Mouse (Mus musculus): ENCODE results near the gene 9530068E07Rik. TPM values are rescaled to one million over a fixed set of nuclear protein-coding genes. Genes with fewer than 3 reads are reported as not detected.
"Not testable (repeated sequence)": the region's sequence is repeated elsewhere in the genome, so short reads cannot be mapped to it uniquely, and the experiment has no call there.

9530068E07Rik gene
- polyA plus RNA-seq, 1 experiment from 2014 or later: 205 TPM

DNA sequence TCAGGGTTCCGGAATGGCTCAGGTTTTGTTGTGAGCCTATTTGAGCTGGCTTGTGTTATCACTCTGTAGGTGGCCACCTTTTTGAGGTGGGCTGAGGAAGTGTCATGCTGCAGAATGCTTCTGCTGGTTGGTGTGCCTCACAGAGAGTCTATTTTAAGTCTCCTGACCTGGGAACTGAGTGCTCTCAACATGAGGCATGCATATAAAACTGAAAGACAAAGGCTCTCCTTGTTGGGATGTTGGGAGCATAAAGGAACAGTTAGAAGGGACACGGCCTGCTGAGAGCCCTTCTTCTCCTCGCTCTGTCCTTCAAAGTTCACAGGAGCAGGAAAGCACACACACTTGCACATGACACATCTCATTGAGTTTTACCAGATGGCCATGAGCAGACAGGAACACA, 9.3 kb upstream of the 9530068E07Rik start:
- no peak for ATAC-seq (replicated peaks; ENCODE audit: extremely low read depth, insufficient read depth, low FRiP score)
- no peaks in the 10 kb centered on the region for H3K9me3 ChIP-seq (replicated peaks; ENCODE audit: control insufficient read depth, low read length)
- H3K4me2 ChIP-seq (ENCODE audit: low read depth, low read length): no peak overlapping the region
- no peaks in the 10 kb centered on the region for H3K27me3 ChIP-seq (ENCODE audit: control insufficient read depth, insufficient read depth, low read length)
- peaks cover 66% of the 10 kb centered on the region for H3K36me3 ChIP-seq (ENCODE audit: control insufficient read depth, insufficient read depth)
- 67% methylated on average over 3 of the region's 3 CpGs for WGBS
- no peaks in the 10 kb centered on the region for H3K4me1 ChIP-seq (ENCODE audit: control insufficient read depth, insufficient read depth, low read length)
- H3K9ac ChIP-seq (ENCODE audit: low read length): no peak overlapping the region
- no peak overlapping the region for H3K27ac ChIP-seq (ENCODE audit: low read length)
- no peak overlapping the region for H3K4me3 ChIP-seq (ENCODE audit: low read length)

DNA sequence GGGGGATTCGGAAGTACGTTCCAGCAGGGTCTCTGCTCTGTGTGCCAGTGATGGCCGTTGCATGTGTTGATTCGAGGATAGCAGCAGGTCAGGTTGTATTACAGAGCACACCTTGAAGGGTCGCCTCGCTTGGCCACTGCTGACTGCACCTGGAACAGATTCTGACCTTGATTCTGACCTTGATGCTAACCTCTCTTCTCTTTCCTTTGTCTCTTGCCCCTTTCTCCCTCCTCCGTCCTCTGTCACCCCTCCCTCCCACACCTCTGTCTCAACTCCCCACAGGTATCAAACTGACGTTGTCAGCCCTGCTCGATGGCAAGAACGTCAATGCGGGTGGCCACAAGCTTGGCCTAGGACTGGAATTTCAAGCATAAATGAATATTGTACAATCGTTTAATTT, 8.1 kb upstream of the 9530068E07Rik start:
- Histone ChIP-seq H3K27ac (ENCODE audit: low read length) (no peak overlapping the region), H3K9me3 (replicated peaks; ENCODE audit: control insufficient read depth, low read length) (no peaks in the 10 kb centered on the region), H3K27me3 (ENCODE audit: control insufficient read depth, insufficient read depth, low read length) (no peaks in the 10 kb centered on the region), H3K9ac (ENCODE audit: low read length) (no peak overlapping the region), H3K4me3 (ENCODE audit: low read length) (no peak overlapping the region), H3K36me3 (ENCODE audit: control insufficient read depth, insufficient read depth) (peaks cover 58% of the 10 kb centered on the region), H3K4me1 (ENCODE audit: control insufficient read depth, insufficient read depth, low read length) (no peaks in the 10 kb centered on the region), H3K4me2 (ENCODE audit: low read depth, low read length) (no peak overlapping the region)
- 86% methylated on average over 12 of the region's 12 CpGs for WGBS
- no peak for ATAC-seq (replicated peaks; ENCODE audit: extremely low read depth, insufficient read depth, low FRiP score)

DNA sequence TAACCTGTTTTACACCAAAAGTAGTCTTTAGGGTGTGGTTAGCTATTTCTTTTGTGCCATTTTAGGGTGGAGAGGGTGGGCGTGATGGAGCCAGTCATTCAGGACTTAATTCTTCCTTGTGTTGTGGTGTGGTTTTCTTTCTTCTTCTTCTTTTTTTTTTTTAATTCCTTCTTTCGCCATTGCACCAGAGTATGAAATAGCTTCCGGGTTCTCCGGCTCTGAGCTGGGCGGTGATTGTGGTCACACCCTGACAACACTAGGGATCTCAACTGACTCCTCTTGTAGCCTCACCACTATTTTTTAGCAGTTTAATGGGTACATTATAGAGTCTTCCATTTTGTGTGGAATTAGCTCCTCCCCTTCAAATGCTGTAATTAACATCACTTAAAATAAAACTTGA, 7.2 kb upstream of the 9530068E07Rik start:
- H3K4me3 ChIP-seq (ENCODE audit: low read length); H3K27ac ChIP-seq (ENCODE audit: low read length); ATAC-seq (replicated peaks; ENCODE audit: extremely low read depth, insufficient read depth, low FRiP score); H3K9ac ChIP-seq (ENCODE audit: low read length); H3K9me3 ChIP-seq (replicated peaks; ENCODE audit: control insufficient read depth, low read length); H3K27me3 ChIP-seq (ENCODE audit: control insufficient read depth, insufficient read depth, low read length); H3K4me2 ChIP-seq (ENCODE audit: low read depth, low read length); H3K4me1 ChIP-seq (ENCODE audit: control insufficient read depth, insufficient read depth, low read length): not testable (repeated sequence)
- 91% methylated on average over 5 of the region's 5 CpGs for WGBS
- H3K36me3 ChIP-seq (ENCODE audit: control insufficient read depth, insufficient read depth): peaks cover 50% of the 10 kb centered on the region

DNA sequence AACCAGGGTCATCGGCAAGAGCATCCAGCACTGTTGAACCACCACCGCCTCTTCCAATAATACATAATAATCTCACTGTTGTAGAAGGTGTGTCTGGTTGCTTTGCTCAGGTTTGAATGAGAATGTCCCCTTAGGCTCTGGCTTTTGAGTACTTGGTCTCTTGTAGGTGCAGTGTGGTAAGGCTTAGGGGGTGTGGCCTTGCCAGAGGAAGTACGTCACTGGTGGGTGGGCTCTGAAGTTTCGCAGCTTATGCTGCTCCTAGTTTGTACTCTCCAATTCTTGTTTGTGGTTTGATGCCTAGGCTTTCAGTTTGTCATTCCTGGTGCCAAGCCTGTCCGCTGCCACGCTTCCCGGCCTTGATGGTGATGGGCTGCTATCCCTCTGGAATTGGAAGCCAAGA, 6.3 kb upstream of the 9530068E07Rik start:
- Histone ChIP-seq H3K4me3 (ENCODE audit: low read length) (no peak overlapping the region), H3K27ac (ENCODE audit: low read length) (no peak overlapping the region), H3K4me1 (ENCODE audit: control insufficient read depth, insufficient read depth, low read length) (no peaks in the 10 kb centered on the region), H3K27me3 (ENCODE audit: control insufficient read depth, insufficient read depth, low read length) (no peaks in the 10 kb centered on the region), H3K36me3 (ENCODE audit: control insufficient read depth, insufficient read depth) (peaks cover 41% of the 10 kb centered on the region), H3K4me2 (ENCODE audit: low read depth, low read length) (no peak overlapping the region), H3K9me3 (replicated peaks; ENCODE audit: control insufficient read depth, low read length) (no peaks in the 10 kb centered on the region), H3K9ac (ENCODE audit: low read length) (no peak overlapping the region)
- 92% methylated on average over 7 of the region's 7 CpGs for WGBS
- ATAC-seq (replicated peaks; ENCODE audit: extremely low read depth, insufficient read depth, low FRiP score): no peak

GRCm38 (mm10) chr11:52394494-52394893, 1.7 kb upstream of the 9530068E07Rik start:
- Histone ChIP-seq H3K4me1 (ENCODE audit: control insufficient read depth, insufficient read depth, low read length) (peaks cover 8% of the 10 kb centered on the region), H3K27me3 (ENCODE audit: control insufficient read depth, insufficient read depth, low read length) (no peaks in the 10 kb centered on the region), H3K4me2 (ENCODE audit: low read depth, low read length) (no peak overlapping the region), H3K36me3 (ENCODE audit: control insufficient read depth, insufficient read depth) (peaks cover 5% of the 10 kb centered on the region), H3K9me3 (replicated peaks; ENCODE audit: control insufficient read depth, low read length) (no peaks in the 10 kb centered on the region), H3K9ac (ENCODE audit: low read length) (no peak overlapping the region), H3K4me3 (ENCODE audit: low read length) (no peak overlapping the region), H3K27ac (ENCODE audit: low read length) (no peak overlapping the region)
- no peak for ATAC-seq (replicated peaks; ENCODE audit: extremely low read depth, insufficient read depth, low FRiP score)
- WGBS: 78% methylated on average over 4 of the region's 4 CpGs

DNA sequence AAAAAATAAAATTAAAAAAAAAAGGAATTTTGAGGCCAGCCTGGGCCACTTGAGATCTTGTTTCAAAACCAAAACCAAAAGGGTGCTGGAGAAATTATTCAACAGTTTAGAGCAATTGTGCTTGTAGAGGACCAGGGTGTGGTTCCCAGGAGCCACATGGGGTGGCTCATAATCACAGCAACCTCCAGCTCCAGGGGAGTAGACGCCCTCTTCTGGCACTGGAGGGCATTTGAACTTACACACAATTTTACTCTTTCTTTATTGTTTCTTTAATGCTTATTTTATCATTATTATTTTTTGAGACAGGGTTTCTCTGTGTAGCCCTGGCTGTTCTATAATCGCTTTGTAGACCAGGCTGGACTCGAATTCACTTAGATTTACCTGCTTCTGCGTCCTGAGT, 885 bp upstream of the 9530068E07Rik start:
- Histone ChIP-seq H3K9ac (ENCODE audit: low read length) (no peak overlapping the region), H3K27me3 (ENCODE audit: control insufficient read depth, insufficient read depth, low read length) (no peaks in the 10 kb centered on the region), H3K4me3 (ENCODE audit: low read length) (no peak overlapping the region), H3K27ac (ENCODE audit: low read length) (no peak overlapping the region), H3K4me1 (ENCODE audit: control insufficient read depth, insufficient read depth, low read length) (peaks cover 8% of the 10 kb centered on the region), H3K4me2 (ENCODE audit: low read depth, low read length) (no peak overlapping the region), H3K36me3 (ENCODE audit: control insufficient read depth, insufficient read depth) (peaks cover under 1% of the 10 kb centered on the region; the same call in 1 of the 2 replicates), H3K9me3 (replicated peaks; ENCODE audit: control insufficient read depth, low read length) (no peaks in the 10 kb centered on the region)
- ATAC-seq (replicated peaks; ENCODE audit: extremely low read depth, insufficient read depth, low FRiP score): no peak
- 31% methylated on average over 4 of the region's 4 CpGs for WGBS

- peak; percentile 69 for ATAC-seq (replicated peaks; ENCODE audit: extremely low read depth, insufficient read depth, low FRiP score)
- H3K4me3 ChIP-seq (ENCODE audit: low read length): peak overlapping the region; percentile 98
- H3K36me3 ChIP-seq (ENCODE audit: control insufficient read depth, insufficient read depth): no peaks in the 10 kb centered on the region; the same call in 1 of the 2 replicates
- H3K4me1 ChIP-seq (ENCODE audit: control insufficient read depth, insufficient read depth, low read length): peaks cover 9% of the 10 kb centered on the region
- WGBS: under 1% methylated on average over 33 of the region's 33 CpGs
- no peaks in the 10 kb centered on the region for H3K9me3 ChIP-seq (replicated peaks; ENCODE audit: control insufficient read depth, low read length)
- peak overlapping the region; percentile 99 for H3K9ac ChIP-seq (ENCODE audit: low read length)
- H3K27me3 ChIP-seq (ENCODE audit: control insufficient read depth, insufficient read depth, low read length): no peaks in the 10 kb centered on the region
- peak overlapping the region; percentile 96 for H3K27ac ChIP-seq (ENCODE audit: low read length)
- peak overlapping the region; percentile 70 for H3K4me2 ChIP-seq (ENCODE audit: low read depth, low read length)
These were observed 465 bp downstream of the 9530068E07Rik start for GRCm38 (mm10) chr11:52396597-52397188.

GRCm38 (mm10) chr11:52397385-52397987, 1.3 kb downstream of the 9530068E07Rik start:
- Histone ChIP-seq H3K4me3 (ENCODE audit: low read length) (peak overlapping the region; percentile 98), H3K36me3 (ENCODE audit: control insufficient read depth, insufficient read depth) (no peaks in the 10 kb centered on the region; the same call in 1 of the 2 replicates), H3K9ac (ENCODE audit: low read length) (no peak overlapping the region), H3K4me2 (ENCODE audit: low read depth, low read length) (peak overlapping the region; percentile 70), H3K27ac (ENCODE audit: low read length) (no peak overlapping the region), H3K9me3 (replicated peaks; ENCODE audit: control insufficient read depth, low read length) (no peaks in the 10 kb centered on the region), H3K27me3 (ENCODE audit: control insufficient read depth, insufficient read depth, low read length) (no peaks in the 10 kb centered on the region), H3K4me1 (ENCODE audit: control insufficient read depth, insufficient read depth, low read length) (peaks cover 16% of the 10 kb centered on the region)
- WGBS: 79% methylated on average over 4 of the region's 4 CpGs
- ATAC-seq (replicated peaks; ENCODE audit: extremely low read depth, insufficient read depth, low FRiP score): no peak

DNA sequence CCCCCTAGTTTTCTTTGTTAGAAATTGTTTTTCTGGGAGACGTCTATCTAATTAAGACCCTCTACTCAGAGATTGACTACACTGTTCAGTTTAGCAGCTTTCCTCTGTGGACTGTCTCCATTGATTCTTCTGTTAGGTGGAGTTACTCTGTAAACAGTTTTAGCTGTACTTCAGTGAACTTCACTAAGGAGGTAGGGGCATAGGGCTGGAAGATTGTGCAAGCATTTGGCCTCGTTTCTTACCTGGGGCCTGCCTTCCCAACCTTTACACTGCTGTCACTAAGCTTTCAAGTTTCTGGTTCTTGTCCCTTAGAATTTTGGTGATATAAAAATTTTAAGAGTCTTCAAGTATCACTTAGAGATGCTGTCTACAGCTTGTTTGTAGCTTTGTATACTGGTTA, 5.2 kb downstream of the 9530068E07Rik start:
- no peak overlapping the region for H3K27ac ChIP-seq (ENCODE audit: low read length)
- H3K9ac ChIP-seq (ENCODE audit: low read length): no peak overlapping the region
- peaks cover 13% of the 10 kb centered on the region for H3K4me1 ChIP-seq (ENCODE audit: control insufficient read depth, insufficient read depth, low read length)
- H3K27me3 ChIP-seq (ENCODE audit: control insufficient read depth, insufficient read depth, low read length): no peaks in the 10 kb centered on the region
- ATAC-seq (replicated peaks; ENCODE audit: extremely low read depth, insufficient read depth, low FRiP score): no peak
- no peak overlapping the region for H3K4me2 ChIP-seq (ENCODE audit: low read depth, low read length)
- no peak overlapping the region for H3K4me3 ChIP-seq (ENCODE audit: low read length)
- peaks cover 21% of the 10 kb centered on the region for H3K36me3 ChIP-seq (ENCODE audit: control insufficient read depth, insufficient read depth)
- 46% methylated on average over 2 of the region's 2 CpGs for WGBS
- no peaks in the 10 kb centered on the region for H3K9me3 ChIP-seq (replicated peaks; ENCODE audit: control insufficient read depth, low read length)

Data from heart, embryonic 16.5 days (tissue).